Mouse (Mus musculus) heart, postnatal 25 days (tissue): Measurements from ENCODE around the gene Olfr750. TPM values are rescaled to one million over a fixed set of nuclear protein-coding genes. Genes with fewer than 3 reads are reported as not detected.

Source experiments
- DNase-seq: peaks from one replicate; pipeline ENCODE4 v3.0.0; 2022; ENCODE audit warnings: low spot score
- intact Hi-C: fragments of 180-260 bp; cut with DNase I; formaldehyde crosslinking; loops from one replicate; pipeline ENCODE4 v1.15.1; 2025
- total RNA-seq, 2 experiments: library from RNA; stranded (reverse); gene quantifications; 2 replicates each; pipeline ENCODE4 v1.2.3; 2021

Gene Olfr750
- total RNA-seq, 2 experiments from 2014 or later = not detected

- no peak for DNase-seq
- intact Hi-C loops = loop anchor here (1.0 to 5.0 kb wide), 3 partner anchors 25 to 283 kb away; partner anchors contain the start of genes Ccnb1ip1 and Parp2
Observed at GRCm38 (mm10) chr14:51089674-51090076, 15.4 kb upstream of the Olfr750 start.

GRCm38 (mm10) chr14:51088970-51089673 lies 14.9 kb upstream of the Olfr750 start:
- intact Hi-C loops = loop anchor here (1.0 to 5.0 kb wide), 2 partner anchors 25 to 162 kb away; no protein-coding TSS in a partner anchor
- DNase-seq = peak; percentile 92

GRCm38 (mm10) chr14:51088166-51088969 lies 14.1 kb upstream of the Olfr750 start:
- intact Hi-C loops = loop anchor here (5.0 kb wide), 1 partner anchor 161 kb away; no protein-coding TSS in a partner anchor
- peak; percentile 65 for DNase-seq

GRCm38 (mm10) chr14:51087762-51088161 lies 13.5 kb upstream of the Olfr750 start:
- intact Hi-C loops = loop anchor here (5.0 kb wide), 1 partner anchor 160 kb away; no protein-coding TSS in a partner anchor

GRCm38 (mm10) chr14:51085911-51086310 lies 11.7 kb upstream of the Olfr750 start:
- no peak for DNase-seq
- intact Hi-C loops = loop anchor here (5.0 kb wide), 1 partner anchor 159 kb away; no protein-coding TSS in a partner anchor

More at GRCm38 (mm10) chr14:51087762-51088161, 13.5 kb upstream of the Olfr750 start:
- no peak for DNase-seq

- intact Hi-C loops = loop anchor here (5.0 kb wide), 1 partner anchor 158 kb away; no protein-coding TSS in a partner anchor
- no peak for DNase-seq
Observed at GRCm38 (mm10) chr14:51085086-51085485, 10.9 kb upstream of the Olfr750 start.

- no peak for DNase-seq
- intact Hi-C loops = no loop called here
Observed at GRCm38 (mm10) chr14:51083805-51084204, 9.6 kb upstream of the Olfr750 start.

GRCm38 (mm10) chr14:51082599-51083581 lies 8.7 kb upstream of the Olfr750 start:
- no peak for DNase-seq
- intact Hi-C loops = no loop called here

- DNase-seq = no peak
- intact Hi-C loops = no loop called here
Observed at GRCm38 (mm10) chr14:51081035-51081434, 6.8 kb upstream of the Olfr750 start.

GRCm38 (mm10) chr14:51079180-51079579 lies 4.9 kb upstream of the Olfr750 start:
- intact Hi-C loops = no loop called here
- no peak for DNase-seq

- intact Hi-C loops = no loop called here
- DNase-seq = no peak
Observed at GRCm38 (mm10) chr14:51069617-51070016, 4.6 kb downstream of the Olfr750 start.

- intact Hi-C loops = no loop called here
- no peak for DNase-seq
Observed at GRCm38 (mm10) chr14:51068956-51069355, 5.3 kb downstream of the Olfr750 start.

GRCm38 (mm10) chr14:51060761-51061160 lies 13.5 kb downstream of the Olfr750 start:
- intact Hi-C loops = loop anchor here (1.0 to 5.0 kb wide), 2 partner anchors 34 to 128 kb away; partner anchors contain the start of genes Pip4p1 and Pnp
- DNase-seq = no peak

GRCm38 (mm10) chr14:51057401-51057831 lies 16.8 kb downstream of the Olfr750 start, which contains the start of gene Rnase12:
Gene Rnase12, minus strand, starts transcription at chr14:51057661.
- no peak for DNase-seq
- intact Hi-C loops = no loop called here

GRCm38 (mm10) chr14:51054243-51055237 lies 19.7 kb downstream of the Olfr750 start:
- no peak for DNase-seq
- intact Hi-C loops = no loop called here

GRCm38 (mm10) chr14:51053176-51053575 lies 21.1 kb downstream of the Olfr750 start:
- intact Hi-C loops = no loop called here
- DNase-seq = no peak

- intact Hi-C loops = no loop called here
- DNase-seq = no peak
Observed at GRCm38 (mm10) chr14:51051941-51052340, 22.3 kb downstream of the Olfr750 start.

GRCm38 (mm10) chr14:51050063-51050462 lies 24.2 kb downstream of the Olfr750 start, which contains the start of gene Rnase11:
Gene Rnase11, minus strand, starts transcription at chr14:51050163.
- DNase-seq = no peak
- intact Hi-C loops = no loop called here
